Mouse (Mus musculus) testis, adult 2 months (tissue): ENCODE results near the gene Fbxo24.

Experiments used
- CTCF ChIP-seq: fragments of 200-500 bp; IDR thresholded peaks from 2 replicates; pipeline ENCODE4 v1.5.1; 2012; ENCODE audit warnings: low read depth, mild to moderate bottlenecking, inconsistent platforms, low read length, moderate library complexity; ENCODE audit not compliant: control insufficient read depth, insufficient read depth, insufficient replicate concordance
- POLR2A ChIP-seq: fragments of 200-500 bp; IDR thresholded peaks from 2 replicates; pipeline ENCODE4 v1.6.1; 2012; ENCODE audit warnings: low read depth, mild to moderate bottlenecking, inconsistent platforms, low read length, moderate library complexity; ENCODE audit not compliant: control insufficient read depth

DNA sequence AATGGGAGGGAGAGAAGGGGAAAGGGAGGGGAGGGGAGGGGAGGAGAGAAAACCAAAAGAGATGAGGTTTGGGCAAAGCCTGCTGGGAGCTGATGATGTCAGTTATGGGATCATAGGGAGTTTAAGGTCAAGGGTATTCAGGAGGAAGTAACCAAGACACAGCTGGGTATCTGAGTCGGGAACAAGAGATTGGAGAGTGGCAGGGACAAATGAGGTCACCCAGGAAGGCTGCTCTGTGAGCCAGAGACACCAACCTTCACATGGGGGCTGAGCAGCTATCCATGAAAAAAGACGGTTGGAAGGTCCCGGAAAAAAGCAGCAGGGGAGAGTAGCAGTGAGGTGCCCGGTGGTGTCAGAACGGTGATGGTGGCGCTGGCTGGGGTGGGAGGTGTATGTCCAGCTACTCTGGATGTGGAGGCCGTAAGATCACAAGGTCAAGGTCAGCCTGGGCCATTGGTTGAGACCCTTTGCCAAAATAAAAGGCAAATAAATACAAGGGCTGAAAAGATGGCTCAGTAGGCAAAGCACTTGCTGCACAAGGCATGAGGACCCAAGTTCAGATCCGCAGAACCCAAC, 60.5 kb downstream of the Fbxo24 start:
- TF ChIP-seq POLR2A (no peak), CTCF (no peak)
